Mouse (Mus musculus) left cerebral cortex, postnatal 36 days (tissue): ENCODE results near the gene Kmt2d. TPM values are rescaled to one million over a fixed set of nuclear protein-coding genes. Genes with fewer than 3 reads are reported as not detected.

Experiments
- DNase-seq, 2 experiments: peaks; one replicate each; pipeline ENCODE4 v3.0.0; 2021 to 2022; ENCODE audit warnings: low spot score in 2 of 2, mixed read lengths in 1 of 2
- intact Hi-C: fragments of 180-260 bp; cut with DNase I; formaldehyde crosslinking; loops from one replicate; pipeline ENCODE4 v1.15.1; 2025
- total RNA-seq, 2 experiments: library from RNA; stranded (reverse); gene quantifications; 2 replicates each; pipeline ENCODE4 v1.2.3; 2021

Gene Kmt2d
- total RNA-seq, 2 experiments from 2014 or later = 69.9 to 98.8 TPM

DNA sequence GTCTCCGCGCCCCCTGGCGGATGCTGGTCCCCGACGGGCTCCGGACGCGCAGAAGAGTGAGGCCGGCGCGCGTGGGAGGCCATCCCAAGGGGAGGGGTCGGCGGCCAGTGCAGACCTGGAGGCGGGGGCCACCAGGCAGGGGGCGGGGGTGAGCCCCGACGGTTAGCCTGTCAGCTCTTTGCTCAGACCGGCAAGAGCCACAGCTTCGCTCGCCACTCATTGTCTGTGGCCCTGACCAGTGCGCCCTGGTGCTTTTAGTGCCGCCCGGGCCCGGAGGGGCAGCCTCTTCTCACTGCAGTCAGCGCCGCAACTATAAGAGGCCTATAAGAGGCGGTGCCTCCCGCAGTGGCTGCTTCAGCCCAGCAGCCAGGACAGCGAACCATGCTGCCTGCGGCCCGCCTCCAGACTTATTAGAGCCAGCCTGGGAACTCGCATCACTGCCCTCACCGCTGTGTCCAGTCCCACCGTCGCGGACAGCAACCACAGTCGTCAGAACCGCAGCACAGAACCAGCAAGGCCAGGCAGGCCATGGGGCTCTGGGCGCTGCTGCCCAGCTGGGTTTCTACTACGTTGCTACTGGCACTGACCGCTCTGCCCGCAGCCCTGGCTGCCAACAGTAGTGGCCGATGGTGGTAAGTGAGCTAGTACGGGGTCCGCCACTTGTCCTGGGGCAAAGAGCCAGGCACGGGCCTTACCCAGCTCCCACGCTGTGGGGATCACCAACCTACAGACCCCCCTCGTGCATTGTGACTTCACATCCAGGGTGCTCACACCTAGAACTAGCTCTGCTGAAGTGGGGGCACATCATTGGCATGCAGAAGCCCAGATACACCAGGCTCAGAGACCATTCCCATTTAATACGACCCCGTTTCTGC is 81.1 kb downstream of the Kmt2d start, which contains the start of gene Wnt1:
TSS of gene Wnt1 (plus strand) at position 197 of the 875 bp plus-strand sequence.
- intact Hi-C loops = loop anchor here (5.0 kb wide), 1 partner anchor 128 kb away; the partner anchor contains the start of gene Ddx23
- no peak for DNase-seq

- no peak for DNase-seq
- intact Hi-C loops = loop anchor here (5.0 kb wide), 1 partner anchor 127 kb away; the partner anchor contains the start of gene Ddx23
Measured at GRCm38 (mm10) chr15:98788972-98789660, 81.9 kb downstream of the Kmt2d start.

DNA sequence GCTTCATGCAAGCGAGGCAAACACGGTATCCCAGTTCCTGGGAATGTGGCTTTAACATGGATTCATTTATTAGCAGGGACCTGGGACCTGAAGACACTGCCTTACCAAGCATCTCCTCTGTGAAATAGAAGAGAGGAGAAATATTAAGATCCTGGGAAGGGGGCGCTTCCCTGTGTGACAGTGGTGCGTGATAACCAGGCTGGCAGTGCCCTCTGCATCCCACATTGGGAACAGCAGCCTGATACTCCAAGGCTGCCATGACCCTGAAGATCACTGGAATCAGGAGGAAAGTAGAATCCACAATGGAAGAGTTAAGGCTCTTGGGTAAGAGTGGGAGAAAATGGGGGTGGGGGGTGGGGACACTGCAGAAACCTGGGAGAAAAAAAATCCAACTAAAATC is 83.1 kb downstream of the Kmt2d start:
- no peak for DNase-seq
- intact Hi-C loops = loop anchor here (5.0 kb wide), 1 partner anchor 126 kb away; the partner anchor contains the start of gene Ddx23

GRCm38 (mm10) chr15:98785744-98786143 is 85.3 kb downstream of the Kmt2d start:
- intact Hi-C loops = loop anchor here (5.0 kb wide), 1 partner anchor 123 kb away; the partner anchor contains the start of gene Ddx23
- no peak for DNase-seq

Other genes starting within 250 kb of the Kmt2d start
- 100 to 1,000 TPM; 273 to 276 TPM for gene Cacnb3, start 240.4 kb downstream of the Kmt2d start, total RNA-seq
- gene Ddx23, start 208.3 kb downstream of the Kmt2d start, total RNA-seq = 10 to 100 TPM; 80.2 to 82.7 TPM
- 10 to 100 TPM; 29.4 to 32.6 TPM for gene Rnd1, start 193.7 kb downstream of the Kmt2d start, total RNA-seq
- gene Ccdc65, start 163.0 kb downstream of the Kmt2d start, total RNA-seq = 10 to 100 TPM; 12.5 to 14.4 TPM
- 1 to 10 TPM; 1.5 to 2.1 TPM for gene Fkbp11, start 143.0 kb downstream of the Kmt2d start, total RNA-seq
- 100 to 1,000 TPM; 721 to 734 TPM for gene Arf3, start 108.0 kb downstream of the Kmt2d start, total RNA-seq
- 1 to 10 TPM in 1 of 2 experiments, under 1 TPM in 1; 0.59 to 1.1 TPM for gene Wnt10b, start 93.1 kb downstream of the Kmt2d start, total RNA-seq
- gene Wnt1, start 81.3 kb downstream of the Kmt2d start, total RNA-seq = not detected
- gene Ddn, start 61.7 kb downstream of the Kmt2d start, total RNA-seq = 100 to 1,000 TPM; 827 to 848 TPM
- gene Prkag1, start 39.7 kb downstream of the Kmt2d start, total RNA-seq = 10 to 100 TPM; 49.1 to 50.0 TPM
- 10 to 100 TPM in 1 of 2 experiments, 1 to 10 TPM in 1; 9.0 to 10.5 TPM for gene Rhebl1, start 23.3 kb upstream of the Kmt2d start, total RNA-seq
- under 1 TPM in 1 of 2 experiments, not detected in 1; 0.35 TPM for gene Dhh, start 27.3 kb upstream of the Kmt2d start, total RNA-seq
- 10 to 100 TPM; 12.6 to 16.6 TPM for gene Lmbr1l, start 47.0 kb upstream of the Kmt2d start, total RNA-seq
- 100 to 1,000 TPM; 509 to 602 TPM for gene Tuba1b, start 63.4 kb upstream of the Kmt2d start, total RNA-seq
- gene Gm49450, start 82.3 kb upstream of the Kmt2d start, total RNA-seq = not detected
- 1,000 to 10,000 TPM in 1 of 2 experiments, 100 to 1,000 TPM in 1; 932 to 1,107 TPM for gene Tuba1a, start 82.5 kb upstream of the Kmt2d start, total RNA-seq
- gene Tuba1c, start 158.7 kb upstream of the Kmt2d start, total RNA-seq = 10 to 100 TPM; 60.3 to 78.5 TPM
- 1 to 10 TPM in 1 of 2 experiments, under 1 TPM in 1; 0.97 to 1.8 TPM for gene Prph, start 184.0 kb upstream of the Kmt2d start, total RNA-seq
- under 1 TPM in 1 of 2 experiments, not detected in 1; 0.32 TPM for gene Troap, start 203.4 kb upstream of the Kmt2d start, total RNA-seq
- gene C1ql4, start 216.6 kb upstream of the Kmt2d start, total RNA-seq = not detected
- gene Dnajc22, start 222.0 kb upstream of the Kmt2d start, total RNA-seq = under 1 TPM; 0.25 to 0.27 TPM